Mouse (Mus musculus) T-helper 1 cell (primary cell): ENCODE data around the gene Msl2.

Experiments
- in situ Hi-C: fragments of 300-600 bp; cut with MboI, MseI; formaldehyde crosslinking; loops from one replicate; pipeline ENCODE4 v1.15.1; 2025; ENCODE audit warnings: high pct_unique_total_duplicates

Msl2 gene

DNA sequence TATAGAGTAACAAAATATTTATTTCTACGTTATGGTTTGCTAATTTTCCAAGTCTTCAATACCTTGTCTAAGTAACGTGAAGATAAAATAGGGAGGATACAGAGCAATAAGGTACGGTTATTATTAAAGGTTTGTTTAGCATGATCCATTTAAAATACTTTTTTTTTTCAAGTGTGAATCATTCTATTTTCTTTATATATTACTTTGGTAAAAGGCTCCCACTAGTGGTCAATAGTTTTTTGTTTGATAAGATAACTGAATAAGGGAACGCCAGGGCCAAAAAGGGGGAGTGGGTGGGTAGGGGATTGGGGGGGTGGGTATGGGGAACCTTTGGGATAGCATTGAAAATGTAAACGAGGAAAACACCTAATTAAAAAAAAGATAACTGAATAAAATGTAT lies 79.0 kb downstream of the Msl2 start:
- in situ Hi-C loops, result loop anchor here (10.0 kb wide), 1 partner anchor 188 kb away; no protein-coding TSS in a partner anchor
